Mouse (Mus musculus): Measurements from ENCODE around the gene Wnt4.
A peak's percentile ranks its signal among the peaks of the same experiment; 100 is the strongest.

Gene Wnt4

DNA sequence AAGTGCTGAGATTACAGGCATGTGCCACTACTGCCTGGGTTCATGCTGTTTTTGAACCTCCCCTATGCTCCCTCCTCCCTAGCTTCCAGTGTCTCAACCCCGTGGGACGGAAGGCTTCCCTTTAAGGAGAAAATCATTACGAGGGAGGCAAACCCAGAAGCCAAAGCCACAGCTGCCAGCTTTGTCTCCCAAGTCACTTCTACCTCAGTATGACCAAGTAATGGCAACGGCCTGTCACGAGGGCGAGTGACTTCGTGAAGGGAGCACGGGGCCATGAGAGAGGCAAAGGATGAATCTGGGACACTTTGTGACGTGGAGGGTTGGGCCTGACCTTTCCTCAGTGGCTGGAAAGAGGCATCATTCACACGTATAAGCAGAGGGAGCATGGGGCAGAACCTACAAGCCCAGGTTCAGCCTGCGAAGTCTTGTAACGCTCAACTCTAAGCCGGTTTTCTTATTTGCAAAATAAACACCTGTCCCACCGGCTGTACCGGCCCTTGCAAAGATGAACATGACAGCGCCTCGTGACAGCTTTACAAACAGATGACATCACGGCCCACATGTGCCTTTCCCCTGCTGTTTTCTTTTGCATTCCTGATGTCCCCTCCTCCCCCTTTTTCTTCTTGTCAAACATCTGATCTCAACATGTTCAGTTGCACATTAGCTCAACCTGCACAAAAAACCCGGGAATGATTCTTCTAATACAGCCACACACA, 29.9 kb downstream of the Wnt4 start:
- no peak for DNase-seq (ENCODE audit: low read depth)

DNA sequence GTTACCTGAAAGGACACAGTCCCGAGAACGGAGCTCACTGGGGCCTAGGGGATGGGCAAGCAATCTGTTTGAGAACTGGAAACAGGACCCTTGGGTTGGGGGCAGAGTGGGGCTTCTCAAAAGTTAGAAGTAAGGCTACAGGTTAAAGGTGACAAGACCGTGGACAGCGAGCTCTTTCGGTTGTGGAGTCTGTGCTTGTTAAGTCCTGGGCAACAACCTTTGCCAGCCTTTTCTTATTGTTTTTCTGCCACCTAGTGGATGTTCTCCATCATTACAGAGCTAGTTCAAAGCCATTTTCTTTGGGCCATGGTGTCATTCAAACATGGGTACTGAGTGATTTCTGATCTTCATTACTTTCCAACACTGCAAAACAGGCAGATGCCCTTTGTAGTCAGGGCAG, 31.1 kb downstream of the Wnt4 start:
- DNase-seq (ENCODE audit: low read depth) = peak; percentile 76

DNA sequence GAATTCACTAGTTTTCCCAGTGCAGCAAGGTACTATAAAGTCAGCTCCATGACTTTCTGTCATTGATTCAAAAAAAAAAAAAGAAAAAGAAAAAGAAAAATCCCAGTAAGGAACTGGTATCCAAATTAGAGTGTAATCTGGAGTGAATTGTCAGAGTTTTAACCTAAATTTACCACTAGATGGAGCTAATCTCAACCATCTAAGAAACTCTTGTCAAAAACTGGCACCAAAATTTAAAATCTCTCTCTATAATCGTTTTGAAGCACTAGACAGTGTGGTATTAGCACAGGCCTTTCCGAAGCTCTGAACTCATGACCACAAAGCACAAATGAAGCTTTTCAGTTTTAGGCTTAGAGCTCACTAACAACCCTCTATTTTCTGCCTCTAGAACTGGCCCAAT, 36.2 kb downstream of the Wnt4 start:
- peak; percentile 60 for DNase-seq (ENCODE audit: low read depth)

DNA sequence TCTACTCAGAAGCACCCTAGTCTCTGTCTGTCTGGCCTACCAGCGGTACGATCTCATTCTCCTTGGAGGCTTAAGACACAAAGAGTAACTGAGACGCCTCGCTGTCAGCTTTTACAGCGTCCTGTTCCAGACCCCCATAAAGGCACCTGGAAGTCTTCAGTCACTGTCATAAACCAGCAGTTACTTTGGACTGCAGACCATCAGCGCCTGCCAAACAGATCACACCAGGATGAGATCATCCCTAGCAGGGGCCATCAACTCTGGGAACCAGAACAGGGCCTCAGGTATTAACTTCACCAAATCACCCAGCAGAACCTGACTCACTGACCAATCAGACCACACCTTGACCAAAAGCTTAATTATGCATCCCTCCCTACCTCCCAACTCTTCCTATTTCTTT, 37.3 kb downstream of the Wnt4 start:
- no peak for DNase-seq (ENCODE audit: low read depth)

DNA sequence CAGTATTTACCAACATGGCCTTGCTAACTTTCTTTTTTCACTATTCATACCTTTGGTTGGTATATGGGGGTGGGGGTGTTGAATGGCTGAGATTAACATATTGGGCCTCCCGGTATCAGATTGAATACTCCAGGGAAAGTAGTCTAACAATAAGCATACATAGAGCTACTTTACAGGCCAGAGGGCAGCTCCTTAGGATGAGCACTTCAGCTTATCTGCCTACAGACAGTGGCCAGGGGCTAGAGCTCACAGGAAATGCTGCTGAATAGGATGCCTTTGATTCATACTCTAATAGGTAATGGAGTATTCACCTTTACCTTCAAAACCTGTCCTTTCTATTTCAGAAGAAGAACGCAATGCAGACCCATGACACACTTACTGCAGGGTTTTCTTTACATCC, 37.8 kb downstream of the Wnt4 start:
- DNase-seq (ENCODE audit: low read depth) = no peak

DNA sequence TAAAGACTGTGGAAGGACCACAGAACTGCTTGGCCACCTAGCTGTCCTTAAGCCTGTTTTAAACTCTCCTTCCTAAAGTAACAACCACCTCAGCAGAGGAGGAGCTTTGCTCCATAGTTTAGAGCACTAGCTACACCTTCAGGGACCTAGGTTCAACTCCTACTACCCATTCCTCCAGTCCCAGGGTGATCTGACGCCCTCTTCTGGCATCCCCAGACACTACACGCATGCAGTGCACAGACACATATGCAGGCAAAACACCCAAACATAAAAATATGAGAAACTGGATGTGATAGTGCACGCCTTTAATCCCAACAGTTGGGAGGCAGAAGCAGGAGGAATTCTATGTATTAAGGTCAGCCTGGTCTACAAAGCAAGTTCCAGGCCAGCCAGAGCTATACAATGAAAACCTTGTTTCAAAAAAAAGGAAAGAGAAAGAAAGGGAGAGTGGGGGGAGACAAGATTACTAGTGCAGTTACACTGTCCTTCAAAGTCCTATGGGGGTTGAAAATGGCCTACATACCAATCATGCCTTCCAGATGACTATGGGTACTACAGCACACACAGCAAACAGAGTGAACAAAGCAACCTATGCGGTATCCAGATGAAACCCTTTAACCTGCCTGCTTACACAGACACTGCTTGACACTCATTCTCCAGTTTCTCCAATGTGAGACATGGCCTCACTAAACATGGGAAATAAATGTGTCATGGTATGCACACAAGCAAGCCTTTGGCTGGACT, 38.9 kb downstream of the Wnt4 start:
- DNase-seq (ENCODE audit: low read depth) = no peak

DNA sequence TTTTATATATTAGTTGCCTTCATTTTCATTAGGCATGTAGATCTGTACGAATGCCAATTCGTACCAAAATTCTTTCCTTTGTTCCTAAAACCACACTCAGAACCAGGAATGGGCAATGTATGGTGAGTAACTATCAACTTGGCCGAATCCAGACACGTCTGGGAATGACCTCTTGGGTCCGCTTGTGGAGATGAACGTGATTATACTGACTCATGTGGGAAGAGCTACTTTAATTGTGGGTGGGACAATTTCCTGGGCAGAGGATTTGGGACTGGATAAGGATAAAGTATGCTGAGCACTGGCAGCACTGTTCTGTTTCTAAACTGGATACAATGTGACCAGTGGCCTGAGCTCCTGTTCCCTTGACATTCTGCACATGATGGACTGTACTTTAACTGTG, 47.6 kb downstream of the Wnt4 start:
- DNase-seq (ENCODE audit: low read depth) = no peak

DNA sequence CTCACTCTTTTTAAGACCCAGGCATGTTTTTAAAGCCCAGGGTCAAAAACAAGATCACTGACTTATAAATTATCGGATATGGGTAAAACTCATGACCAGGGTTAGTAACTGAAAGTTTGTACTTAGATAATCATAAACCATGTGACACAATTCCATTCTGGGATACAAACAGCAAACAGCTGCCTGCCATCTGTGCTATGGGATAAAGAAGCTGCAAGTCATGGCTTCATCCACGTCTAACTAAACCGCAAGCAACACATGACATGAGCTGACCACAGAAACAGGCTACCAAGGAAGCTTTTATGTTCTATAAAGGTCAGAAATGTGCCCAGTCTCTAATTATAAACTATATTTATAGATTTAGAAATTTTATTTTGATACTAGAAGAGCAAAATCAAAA, 49.2 kb downstream of the Wnt4 start:
- DNase-seq (ENCODE audit: low read depth) = no peak

DNA sequence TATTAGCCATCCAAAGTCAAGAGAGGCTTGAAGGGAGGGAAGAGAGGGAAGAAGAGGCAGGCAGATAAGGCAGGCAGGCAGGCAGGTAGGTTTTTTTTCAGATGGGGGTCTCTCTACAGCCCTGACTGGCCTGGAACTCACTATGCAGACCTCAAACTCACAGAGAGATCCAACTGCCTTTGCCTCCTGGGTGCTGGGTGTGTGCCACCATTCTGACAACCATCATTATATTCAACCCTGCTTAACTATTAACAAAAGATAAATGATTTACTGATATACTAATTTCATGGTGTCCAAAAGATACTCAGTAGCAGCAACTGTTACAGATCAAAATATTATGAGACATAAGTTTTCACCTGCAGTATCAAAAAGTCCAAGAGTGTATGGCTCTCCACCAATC, 54.8 kb downstream of the Wnt4 start:
- no peak for DNase-seq (ENCODE audit: low read depth)

DNA sequence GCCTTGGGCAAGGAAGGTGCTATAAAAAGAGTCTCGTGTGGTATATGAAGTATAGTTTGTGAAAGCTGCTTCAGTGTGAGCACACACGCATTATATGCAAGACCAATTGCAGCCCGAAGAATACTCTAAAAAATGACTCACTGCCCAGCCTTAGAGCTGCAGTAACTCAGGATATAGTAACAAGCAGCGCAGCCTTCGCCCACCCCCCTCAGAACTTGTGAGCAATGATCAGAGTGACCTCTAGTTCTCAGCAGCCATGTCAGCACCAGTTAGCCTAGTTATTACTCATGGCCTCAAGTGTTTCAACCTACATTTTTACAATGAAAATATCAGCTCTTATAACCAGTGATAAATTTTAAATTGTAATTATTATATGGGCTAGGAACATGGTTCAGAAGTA, 59.2 kb downstream of the Wnt4 start:
- DNase-seq (ENCODE audit: low read depth) = peak; percentile 75

DNA sequence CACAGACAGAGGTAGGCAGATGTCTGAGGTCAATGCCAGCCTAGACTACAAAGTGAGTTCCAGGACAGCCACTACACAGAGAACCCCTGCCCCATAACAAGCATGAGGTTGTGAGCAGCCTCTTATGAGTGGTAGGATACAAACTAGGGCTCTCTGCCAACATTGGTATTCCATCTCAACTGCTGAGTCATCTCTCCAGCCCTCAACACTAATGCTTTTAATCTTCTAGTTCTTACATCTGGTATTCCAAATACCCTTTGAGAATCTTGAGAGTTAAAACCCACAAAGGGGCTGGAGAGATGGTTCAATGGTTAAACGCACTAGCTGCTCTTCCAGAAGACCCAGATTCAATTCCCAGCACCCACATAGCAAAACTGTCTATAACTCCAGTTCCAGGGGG, 62.1 kb downstream of the Wnt4 start:
- peak; percentile 79 for DNase-seq (ENCODE audit: low read depth)

DNA sequence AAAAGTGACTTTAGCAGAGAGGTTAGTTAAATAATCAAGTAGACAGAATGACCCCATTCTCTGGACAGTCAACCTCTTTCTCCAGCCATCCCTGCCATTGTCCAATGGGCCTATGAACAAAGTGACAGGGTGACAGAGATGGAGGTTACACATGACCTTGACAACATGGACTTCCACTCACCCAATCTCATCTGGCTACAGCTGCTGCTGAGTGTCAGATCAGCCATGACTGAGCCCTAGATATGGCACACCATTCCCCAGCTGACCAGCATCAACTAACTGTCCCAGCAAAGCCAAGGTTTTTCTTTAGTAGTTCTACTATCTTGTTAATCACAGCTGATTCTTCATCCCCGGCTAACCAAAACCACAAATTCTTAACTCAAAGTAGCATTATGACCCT, 65.5 kb downstream of the Wnt4 start:
- no peak for DNase-seq (ENCODE audit: low read depth)

DNA sequence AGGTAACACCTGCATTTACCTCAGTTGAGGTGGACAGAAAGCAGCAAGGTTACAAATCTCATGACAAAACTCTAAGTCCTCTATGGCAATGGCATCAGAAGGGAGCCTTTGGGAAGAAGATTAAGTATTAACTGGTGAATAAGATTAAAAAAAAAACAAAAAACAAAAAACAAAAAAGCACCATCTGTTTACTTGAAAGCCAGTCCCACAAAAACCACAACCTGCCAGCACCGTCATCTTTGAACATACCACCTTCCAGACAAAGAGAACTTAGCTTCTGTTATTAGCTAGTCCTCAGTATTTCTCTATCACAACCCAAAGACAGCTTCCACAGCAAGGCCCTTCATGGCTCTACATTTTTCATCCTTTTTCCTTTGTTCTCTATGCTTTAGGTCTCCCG, 67.8 kb downstream of the Wnt4 start:
- DNase-seq (ENCODE audit: low read depth) = no peak

DNA sequence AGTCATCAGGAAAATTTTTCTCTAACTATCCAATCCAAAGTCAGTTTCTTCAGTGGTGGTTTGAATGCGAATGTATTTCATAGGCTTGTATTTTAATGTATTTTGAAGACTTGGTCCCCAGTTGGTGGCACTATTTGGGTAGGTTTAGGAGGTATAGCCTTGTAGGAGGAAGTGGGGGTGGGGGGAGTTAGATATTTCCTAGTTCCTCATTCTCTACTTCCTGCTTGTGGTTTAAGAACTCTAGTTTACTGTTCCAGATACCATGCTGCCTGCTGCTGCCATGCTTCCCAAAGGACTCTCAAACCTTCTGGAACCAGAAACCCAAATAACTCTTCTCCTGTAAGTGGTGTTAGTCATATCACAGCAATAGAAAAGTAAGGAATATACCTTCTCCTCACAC, 68.5 kb downstream of the Wnt4 start:
- DNase-seq (ENCODE audit: low read depth) = no peak
